Mouse (Mus musculus): ENCODE measurements around the gene Ifrd2. TPM values are rescaled to one million over a fixed set of nuclear protein-coding genes. Genes with fewer than 3 reads are reported as not detected.
"Not testable (repeated sequence)": the region's sequence is repeated elsewhere in the genome, so short reads cannot be mapped to it uniquely, and the experiment has no call there.

The Ifrd2 gene
- polyA plus RNA-seq, 1 experiment from 2014 or later = 14.5 TPM

GRCm38 (mm10) chr9:107553541-107554318, 33.7 kb upstream of the Ifrd2 start:
- peak; percentile 82 for ATAC-seq (replicated peaks)
- 8% methylated on average over 37 of the region's 37 CpGs for WGBS

GRCm38 (mm10) chr9:107554319-107554825, 33.1 kb upstream of the Ifrd2 start:
- WGBS = under 1% methylated on average over 53 of the region's 53 CpGs
- no peaks in the 10 kb centered on the region for H3K9me3 ChIP-seq
- peaks cover 45% of the 10 kb centered on the region for H3K4me1 ChIP-seq
- H3K27ac ChIP-seq = peak overlapping the region; percentile 81
- ATAC-seq (replicated peaks) = peak; percentile 95
- peak overlapping the region; percentile 89 for H3K4me2 ChIP-seq
- H3K27me3 ChIP-seq (replicated peaks) = peaks cover 39% of the 10 kb centered on the region
- H3K4me3 ChIP-seq = peak overlapping the region; percentile 53
- H3K36me3 ChIP-seq (replicated peaks) = peaks cover 24% of the 10 kb centered on the region
- peak overlapping the region; percentile 59 for H3K9ac ChIP-seq

More at GRCm38 (mm10) chr9:107553541-107554318, 33.7 kb upstream of the Ifrd2 start:
- Histone ChIP-seq H3K27ac (peak overlapping the region; percentile 81), H3K4me3 (peak overlapping the region; percentile 53), H3K4me1 (peaks cover 45% of the 10 kb centered on the region), H3K9me3 (no peaks in the 10 kb centered on the region), H3K9ac (peak overlapping the region; percentile 59), H3K4me2 (peak overlapping the region; percentile 89), H3K27me3 (replicated peaks) (peaks cover 46% of the 10 kb centered on the region), H3K36me3 (replicated peaks) (peaks cover 18% of the 10 kb centered on the region)

GRCm38 (mm10) chr9:107555031-107555457, 32.4 kb upstream of the Ifrd2 start:
- H3K27ac ChIP-seq = peak overlapping the region; percentile 81
- peaks cover 29% of the 10 kb centered on the region for H3K36me3 ChIP-seq (replicated peaks)
- peaks cover 45% of the 10 kb centered on the region for H3K4me1 ChIP-seq
- H3K9ac ChIP-seq = peak overlapping the region; percentile 59
- H3K4me2 ChIP-seq = peak overlapping the region; percentile 89
- peak; percentile 37 for ATAC-seq (replicated peaks)
- peak overlapping the region; percentile 53 for H3K4me3 ChIP-seq
- WGBS = under 1% methylated on average over 23 of the region's 23 CpGs
- peaks cover 33% of the 10 kb centered on the region for H3K27me3 ChIP-seq (replicated peaks)
- H3K9me3 ChIP-seq = no peaks in the 10 kb centered on the region

- peak overlapping the region; percentile 59 for H3K9ac ChIP-seq
- 0 out of 2 replicates have a peak overlapping the region, but pooled peaks have one; percentile 81 for H3K27ac ChIP-seq
- 41% methylated on average over 2 of the region's 2 CpGs for WGBS
- no peaks in the 10 kb centered on the region for H3K9me3 ChIP-seq
- peaks cover 45% of the 10 kb centered on the region for H3K4me1 ChIP-seq
- peaks cover 32% of the 10 kb centered on the region for H3K36me3 ChIP-seq (replicated peaks)
- H3K27me3 ChIP-seq (replicated peaks) = peaks cover 26% of the 10 kb centered on the region
- H3K4me2 ChIP-seq = peak overlapping the region; percentile 89
- no peak for ATAC-seq (replicated peaks)
- H3K4me3 ChIP-seq = peak overlapping the region; percentile 53
These were observed 31.7 kb upstream of the Ifrd2 start for GRCm38 (mm10) chr9:107555701-107556100.

- 80% methylated on average over 3 of the region's 3 CpGs for WGBS
- no peak for ATAC-seq (replicated peaks)
These were observed 31.1 kb upstream of the Ifrd2 start for GRCm38 (mm10) chr9:107556346-107556745.

GRCm38 (mm10) chr9:107563029-107563581, 24.3 kb upstream of the Ifrd2 start, which contains the start of gene Tusc2:
Gene Tusc2, plus strand, starts transcription at chr9:107563255.
- under 1% methylated on average over 46 of the region's 46 CpGs for WGBS
- Histone ChIP-seq H3K4me1 (peaks cover 36% of the 10 kb centered on the region), H3K27ac (peak within 1 kb of the TSS; percentile 79), H3K27me3 (replicated peaks) (no peaks in the 10 kb centered on the region), H3K9ac (peak within 1 kb of the TSS; percentile 91), H3K36me3 (replicated peaks) (peaks cover 41% of the 10 kb centered on the region), H3K4me3 (peak within 1 kb of the TSS; percentile 95), H3K9me3 (no peaks in the 10 kb centered on the region), H3K4me2 (peak within 1 kb of the TSS; percentile 73)
- ATAC-seq (replicated peaks) = peak; percentile 94

More at GRCm38 (mm10) chr9:107556346-107556745, 31.1 kb upstream of the Ifrd2 start:
- H3K4me2 ChIP-seq = peak overlapping the region; percentile 89
- peaks cover 35% of the 10 kb centered on the region for H3K36me3 ChIP-seq (replicated peaks)
- H3K4me3 ChIP-seq = no peak overlapping the region
- H3K4me1 ChIP-seq = peaks cover 40% of the 10 kb centered on the region
- H3K27ac ChIP-seq = no peak overlapping the region
- no peak overlapping the region for H3K9ac ChIP-seq
- H3K27me3 ChIP-seq (replicated peaks) = peaks cover 20% of the 10 kb centered on the region
- no peaks in the 10 kb centered on the region for H3K9me3 ChIP-seq

GRCm38 (mm10) chr9:107565556-107565955, 21.9 kb upstream of the Ifrd2 start:
- Histone ChIP-seq H3K4me2 (peak overlapping the region; percentile 12), H3K4me1 (peaks cover 49% of the 10 kb centered on the region), H3K36me3 (replicated peaks) (peaks cover 21% of the 10 kb centered on the region; the same call in 1 of the 2 replicates)
- WGBS = 55% methylated on average over 5 of the region's 5 CpGs
- H3K4me3 ChIP-seq; ATAC-seq (replicated peaks); H3K27ac ChIP-seq; H3K27me3 ChIP-seq (replicated peaks); H3K9ac ChIP-seq; H3K9me3 ChIP-seq: not testable (repeated sequence)

- Histone ChIP-seq H3K4me3 (no peak overlapping the region), H3K27me3 (replicated peaks) (no peaks in the 10 kb centered on the region), H3K9ac (no peak overlapping the region), H3K36me3 (replicated peaks) (peaks cover 25% of the 10 kb centered on the region; the same call in 1 of the 2 replicates), H3K27ac (no peak overlapping the region), H3K4me2 (no peak overlapping the region), H3K9me3 (no peaks in the 10 kb centered on the region), H3K4me1 (peaks cover 55% of the 10 kb centered on the region)
- no peak for ATAC-seq (replicated peaks)
- 59% methylated on average over 15 of the region's 15 CpGs for WGBS
These were observed 21.3 kb upstream of the Ifrd2 start for GRCm38 (mm10) chr9:107566041-107566709.

GRCm38 (mm10) chr9:107566855-107567254, 20.6 kb upstream of the Ifrd2 start:
- no peak for ATAC-seq (replicated peaks)
- H3K4me3 ChIP-seq = no peak overlapping the region
- WGBS = 61% methylated on average over 3 of the region's 3 CpGs
- H3K9ac ChIP-seq = no peak overlapping the region
- peaks cover 62% of the 10 kb centered on the region for H3K4me1 ChIP-seq
- H3K9me3 ChIP-seq = no peaks in the 10 kb centered on the region
- H3K27me3 ChIP-seq (replicated peaks) = no peaks in the 10 kb centered on the region
- no peak overlapping the region for H3K4me2 ChIP-seq
- H3K36me3 ChIP-seq (replicated peaks) = peaks cover 24% of the 10 kb centered on the region
- no peak overlapping the region for H3K27ac ChIP-seq

- no peak for ATAC-seq (replicated peaks)
- Histone ChIP-seq H3K4me3 (peak within 1 kb of the TSS; percentile 94), H3K27ac (peak within 1 kb of the TSS; percentile 89), H3K36me3 (replicated peaks) (peaks cover 32% of the 10 kb centered on the region), H3K9ac (peak within 1 kb of the TSS; percentile 88), H3K27me3 (replicated peaks) (no peaks in the 10 kb centered on the region), H3K4me1 (peaks cover 59% of the 10 kb centered on the region), H3K4me2 (peak within 1 kb of the TSS; percentile 84), H3K9me3 (no peaks in the 10 kb centered on the region)
- 4% methylated on average over 18 of the region's 18 CpGs for WGBS
These were observed 19.6 kb upstream of the Ifrd2 start, which contains the start of gene Hyal2 for GRCm38 (mm10) chr9:107567702-107568319. Gene Hyal2, plus strand, starts transcription at chr9:107567945.

GRCm38 (mm10) chr9:107568331-107569261, 18.8 kb upstream of the Ifrd2 start:
- Histone ChIP-seq H3K4me2 (peak overlapping the region; percentile 84), H3K9me3 (no peaks in the 10 kb centered on the region), H3K27ac (peak overlapping the region; percentile 89), H3K36me3 (replicated peaks) (peaks cover 33% of the 10 kb centered on the region), H3K4me3 (peak overlapping the region; percentile 94), H3K9ac (peak overlapping the region; percentile 88), H3K27me3 (replicated peaks) (no peaks in the 10 kb centered on the region), H3K4me1 (peaks cover 57% of the 10 kb centered on the region)
- WGBS = under 1% methylated on average over 41 of the region's 41 CpGs
- peak; percentile 89 for ATAC-seq (replicated peaks)

Data from midbrain, embryonic 15.5 days (tissue).